Mouse (Mus musculus): ENCODE results near the gene Cbx3.
"Not testable (repeated sequence)": the region's sequence is repeated elsewhere in the genome, so short reads cannot be mapped to it uniquely, and the experiment has no call there.

The Cbx3 gene

GRCm38 (mm10) chr6:51471179-51471505, 982 bp downstream of the Cbx3 start:
- no peak for DNase-seq

- DNase-seq: no peak
Measured at GRCm38 (mm10) chr6:51471782-51472181, 1.6 kb downstream of the Cbx3 start.

DNA sequence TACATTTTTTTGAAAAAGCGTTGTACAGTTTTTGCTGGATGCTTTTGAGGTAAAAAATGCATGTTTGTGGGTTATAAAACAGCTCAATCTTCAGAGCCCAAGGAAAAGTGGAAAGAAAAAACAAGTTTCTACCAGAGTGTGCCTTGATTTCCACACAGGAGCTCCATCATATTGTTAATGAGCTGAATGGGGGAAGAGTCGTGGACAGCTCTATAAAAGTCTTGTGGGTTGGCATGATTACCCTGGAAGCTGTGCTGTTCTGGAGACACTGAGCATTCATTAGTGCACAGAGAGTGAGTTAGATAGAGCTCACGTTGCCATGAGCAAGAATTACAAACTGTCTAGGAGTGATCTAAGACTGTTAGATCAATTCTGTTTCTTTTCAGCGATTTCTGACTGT, 2.1 kb downstream of the Cbx3 start:
- no peak for DNase-seq

DNA sequence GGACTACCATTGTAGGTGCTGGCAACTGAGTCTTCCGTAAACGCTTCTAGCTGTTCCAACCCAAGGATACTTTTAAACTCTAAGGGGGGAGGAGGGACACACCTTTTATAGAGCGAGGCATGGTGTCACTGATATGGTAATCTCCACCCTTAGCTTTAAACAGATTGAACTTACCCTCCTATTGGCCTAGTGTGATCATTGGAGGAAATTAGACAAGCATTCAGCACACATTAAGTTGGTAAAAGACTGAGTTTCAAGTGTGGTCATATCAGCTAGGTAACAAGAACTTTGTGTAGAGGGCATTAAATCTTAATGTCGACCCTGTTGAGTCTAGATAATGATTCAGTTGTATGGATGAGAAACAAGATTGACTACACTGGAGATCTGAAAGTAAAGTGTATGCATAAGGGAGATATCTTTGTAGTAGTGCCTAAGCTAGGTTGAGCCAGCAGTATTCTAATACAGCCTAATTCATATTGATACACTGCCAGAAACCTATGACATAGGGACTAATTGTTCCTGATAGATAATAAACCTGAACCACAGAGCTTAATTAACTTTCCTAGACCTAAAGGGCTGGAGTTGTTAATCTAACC, 9.1 kb downstream of the Cbx3 start:
- no peak for DNase-seq

DNA sequence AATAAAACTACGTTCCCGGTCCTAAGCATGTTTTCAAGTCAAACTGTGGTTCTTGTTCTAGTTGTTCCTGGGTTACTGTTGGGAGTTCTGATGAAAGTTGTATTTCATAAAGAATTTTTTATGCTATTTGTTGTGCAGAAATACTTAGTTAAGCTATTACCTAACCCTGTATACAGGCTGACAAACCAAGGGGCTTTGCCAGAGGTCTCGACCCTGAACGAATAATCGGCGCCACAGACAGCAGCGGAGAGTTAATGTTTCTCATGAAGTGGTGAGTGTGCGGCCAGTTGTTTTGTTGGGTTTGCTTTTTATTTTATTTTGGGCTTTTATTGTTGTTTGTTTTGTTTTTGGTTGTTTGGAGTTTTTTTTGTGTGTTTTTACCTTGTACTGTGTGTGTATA, 11.4 kb downstream of the Cbx3 start:
- DNase-seq: no peak

- DNase-seq: no peak
Measured at GRCm38 (mm10) chr6:51483861-51484260, 13.7 kb downstream of the Cbx3 start.

DNA sequence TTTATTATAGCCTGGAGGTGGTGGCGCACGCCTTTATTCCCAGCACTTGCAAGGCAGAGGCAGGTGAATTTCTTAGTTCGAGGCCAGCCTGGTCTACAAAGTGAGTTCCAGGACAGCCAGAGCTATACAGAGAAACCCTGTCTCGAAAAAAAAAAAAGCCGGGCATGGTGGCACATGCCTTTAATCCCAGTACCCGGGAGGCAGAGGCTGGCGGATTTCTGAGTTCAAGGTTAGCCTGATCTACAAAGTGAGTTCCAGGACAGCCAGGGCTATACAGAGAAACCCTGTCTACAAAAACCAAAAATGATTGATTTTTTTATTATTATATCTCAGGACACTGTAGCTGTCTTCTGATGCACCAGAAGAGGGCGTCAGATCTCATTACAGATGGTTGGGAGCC, 14.4 kb downstream of the Cbx3 start:
- not testable (repeated sequence) for DNase-seq

- DNase-seq: no peak
Measured at GRCm38 (mm10) chr6:51485646-51486045, 15.5 kb downstream of the Cbx3 start.

- no peak for DNase-seq
Measured at GRCm38 (mm10) chr6:51486076-51486710, 16.0 kb downstream of the Cbx3 start.

DNA sequence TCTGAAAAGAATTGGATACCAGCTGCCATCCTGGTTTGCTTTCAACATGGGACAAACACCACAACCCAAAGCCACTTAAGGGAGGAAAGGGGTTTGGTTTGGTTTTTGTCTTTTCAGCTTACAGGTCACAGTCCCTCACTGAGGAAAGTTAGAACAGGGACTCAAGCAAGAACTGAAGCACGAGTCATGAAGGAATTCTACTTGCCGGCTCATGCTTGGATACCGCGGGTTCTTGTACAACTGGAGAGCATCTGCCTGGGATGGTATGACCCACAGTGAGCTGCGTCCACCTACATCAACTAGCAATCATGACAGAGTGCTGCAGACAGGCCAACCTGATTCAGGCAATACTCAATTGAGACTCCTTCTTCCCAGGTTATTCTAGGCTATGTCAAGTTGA, 16.6 kb downstream of the Cbx3 start:
- no peak for DNase-seq

DNA sequence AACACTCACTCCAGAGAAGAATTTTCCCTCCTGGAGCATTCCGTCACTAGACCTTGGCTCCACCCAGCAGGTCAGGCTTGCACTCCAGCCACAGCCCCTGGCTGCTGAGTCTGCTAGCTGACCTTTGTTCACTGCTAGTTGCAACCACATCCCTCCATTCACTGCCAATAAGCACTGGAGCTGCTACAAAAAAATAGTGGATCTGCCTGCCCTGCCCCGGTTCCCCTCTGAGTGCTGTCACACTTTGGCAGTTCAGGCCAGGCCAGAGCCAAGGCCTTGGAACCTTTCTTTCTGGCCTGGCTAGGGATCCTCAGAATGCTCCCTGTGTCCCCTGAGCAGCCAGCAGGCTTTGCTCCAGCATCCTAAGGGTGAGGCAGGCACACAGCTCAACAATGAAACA, 19.6 kb downstream of the Cbx3 start:
- DNase-seq: no peak

GRCm38 (mm10) chr6:51497321-51498111, 27.4 kb downstream of the Cbx3 start:
- DNase-seq: no peak

DNA sequence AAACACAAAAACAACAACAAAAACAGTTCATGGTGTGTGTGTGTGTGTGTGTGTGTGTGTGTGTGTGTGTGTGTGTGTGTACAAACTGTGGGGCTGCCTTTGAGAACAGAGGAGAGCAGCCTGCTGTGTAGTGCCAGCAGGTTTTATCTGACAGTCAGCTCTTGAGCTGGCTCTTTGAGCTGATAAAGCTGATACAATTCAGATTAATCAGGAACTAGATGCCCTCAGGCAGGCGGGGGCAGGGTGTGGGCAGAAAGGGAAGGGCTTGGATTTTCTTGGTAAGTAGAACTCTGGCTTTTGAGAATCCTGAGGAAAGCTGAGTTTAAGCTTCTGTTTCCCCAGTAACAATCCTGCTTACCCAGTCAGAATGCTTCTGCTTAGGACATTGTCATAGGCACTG, 35.5 kb downstream of the Cbx3 start:
- no peak for DNase-seq

DNA sequence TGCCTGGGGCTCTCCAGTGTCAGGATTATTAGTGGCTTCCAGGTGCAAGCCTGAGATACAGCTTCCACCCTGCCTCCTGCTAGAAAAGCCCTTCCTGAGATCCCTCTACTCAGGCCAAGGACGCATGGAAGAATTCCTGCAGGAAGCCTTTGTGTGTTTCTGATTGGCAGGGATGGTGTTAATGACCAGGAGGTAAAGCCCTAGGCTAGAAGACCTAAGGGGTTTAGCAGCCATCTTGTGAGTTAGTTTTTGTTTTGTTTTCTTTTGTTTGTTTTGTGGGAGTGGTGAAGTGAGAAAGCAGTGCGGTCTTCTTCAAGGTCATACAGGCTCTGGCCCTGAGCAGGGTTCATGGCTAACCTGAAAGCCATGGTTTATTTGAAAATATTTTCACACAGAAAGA, 37.4 kb downstream of the Cbx3 start:
- DNase-seq: no peak

- DNase-seq: peak; percentile 87
Measured at GRCm38 (mm10) chr6:51508750-51509648, 38.8 kb downstream of the Cbx3 start.

- DNase-seq: peak; percentile 57
Measured at GRCm38 (mm10) chr6:51510094-51510493, 39.9 kb downstream of the Cbx3 start.

DNA sequence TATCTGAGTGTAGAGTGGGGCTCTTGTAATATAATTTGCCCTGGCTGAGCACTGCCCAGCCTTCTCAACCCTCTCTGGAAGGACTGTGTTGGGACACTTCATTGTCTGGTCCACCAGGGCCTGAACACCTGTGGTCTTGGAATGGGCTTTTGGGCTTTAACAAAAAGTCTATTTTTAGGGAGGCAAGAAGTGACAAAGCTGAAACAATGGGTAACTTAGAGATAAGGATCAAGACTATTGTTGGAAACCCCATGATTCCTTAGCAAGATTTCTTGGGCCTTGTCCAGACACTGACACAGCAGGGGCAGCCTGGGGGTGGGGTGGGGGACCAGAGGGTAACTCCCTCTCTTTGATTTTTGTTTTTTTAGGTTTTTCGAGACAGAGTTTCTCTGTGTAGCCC, 40.8 kb downstream of the Cbx3 start:
- no peak for DNase-seq

GRCm38 (mm10) chr6:51513745-51514144, 43.6 kb downstream of the Cbx3 start:
- no peak for DNase-seq

- no peak for DNase-seq
Measured at GRCm38 (mm10) chr6:51514860-51515259, 44.7 kb downstream of the Cbx3 start.

- DNase-seq: no peak
Measured at GRCm38 (mm10) chr6:51523310-51523709, 53.1 kb downstream of the Cbx3 start.

- DNase-seq: peak; percentile 65
Measured at GRCm38 (mm10) chr6:51523807-51524320, 53.7 kb downstream of the Cbx3 start, which contains the start of gene Snx10. TSS of gene Snx10 (plus strand) at chr6:51523901.

DNA sequence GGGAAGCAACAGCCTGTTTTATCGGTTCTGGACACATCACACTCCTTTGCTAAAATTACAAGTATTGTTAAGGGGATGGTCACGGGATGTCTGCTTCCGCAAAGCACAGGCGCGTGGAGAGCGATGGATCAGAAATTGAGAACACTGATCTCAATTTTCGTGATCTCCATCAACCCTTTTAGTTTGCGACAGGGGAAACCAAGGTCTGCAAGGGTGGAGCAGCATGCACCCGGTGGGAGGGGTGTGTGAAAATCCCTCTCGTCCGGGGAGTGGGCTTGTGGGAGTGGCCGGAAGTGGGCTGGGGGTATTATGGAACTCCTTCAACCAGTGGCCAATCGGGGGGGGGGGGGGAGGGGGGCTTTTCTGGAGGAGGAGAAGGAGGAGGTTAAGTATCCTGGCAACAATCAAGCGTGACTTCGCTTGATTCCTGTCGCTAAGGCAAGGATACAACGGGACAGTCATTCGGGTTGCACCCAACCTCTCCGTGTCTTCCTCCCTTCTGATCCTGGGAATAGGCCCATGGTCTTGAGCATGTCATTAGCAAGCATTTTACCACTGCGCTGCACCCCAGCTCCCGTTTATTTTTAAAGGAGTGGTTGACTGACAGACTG, 54.3 kb downstream of the Cbx3 start:
- DNase-seq: no peak

- DNase-seq: no peak
Measured at GRCm38 (mm10) chr6:51525001-51525400, 54.8 kb downstream of the Cbx3 start.
